Mouse (Mus musculus) C2C12 (cell line): ENCODE results near the gene Zfp449.

Experiments
- CTCF ChIP-seq: IDR thresholded peaks from one replicate; pipeline ENCODE4 v1.5.1; 2011; ENCODE audit not compliant: control insufficient read depth, insufficient read depth, insufficient read length
- MAX ChIP-seq: IDR thresholded peaks from one replicate; pipeline ENCODE4 v1.6.1; 2011; ENCODE audit warnings: mild to moderate bottlenecking, control low read depth
- MYOD1 ChIP-seq: IDR thresholded peaks from one replicate; pipeline ENCODE4 v1.6.1; 2011; ENCODE audit warnings: low read depth; ENCODE audit not compliant: control insufficient read depth, insufficient read length
- MYOG ChIP-seq: IDR thresholded peaks from one replicate; pipeline ENCODE4 v1.6.1; 2011; ENCODE audit not compliant: control insufficient read depth, insufficient read length; ENCODE audit errors: extremely low read depth
- USF1 ChIP-seq: IDR thresholded peaks from one replicate; pipeline ENCODE4 v1.6.1; 2011; ENCODE audit warnings: low read depth, mild to moderate bottlenecking, control low read depth, moderate library complexity

DNA sequence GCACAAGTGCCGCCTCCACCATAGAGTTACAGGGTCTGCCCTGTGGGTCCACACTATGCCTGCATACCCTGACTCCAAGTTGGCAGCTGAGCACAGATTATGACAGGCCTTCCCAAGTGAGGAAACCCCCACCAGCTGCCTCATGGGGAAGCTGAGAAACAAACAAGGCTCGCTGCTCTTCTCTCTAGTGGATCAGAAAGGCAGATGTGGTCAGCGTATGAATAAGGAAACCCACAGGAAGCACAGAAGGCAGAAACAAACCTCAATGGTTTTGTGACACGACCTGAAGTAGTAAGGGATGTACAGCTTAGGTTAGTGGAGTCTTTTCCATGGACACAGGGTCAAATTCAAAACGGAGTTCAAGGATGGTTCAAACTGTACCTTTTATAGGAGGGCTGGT lies 38.6 kb upstream of the Zfp449 start:
- TF ChIP-seq CTCF (no peak), MYOD1 (no peak), MAX (no peak), MYOG (no peak), USF1 (no peak)
